Mouse (Mus musculus) olfactory bulb, adult 2 months (tissue): ENCODE results near the gene Pabpc4.
"Not testable (repeated sequence)": the region's sequence is repeated elsewhere in the genome, so short reads cannot be mapped to it uniquely, and the experiment has no call there.

Experiments used
- CTCF ChIP-seq: fragments of 200-500 bp; IDR thresholded peaks from 2 replicates; pipeline ENCODE4 v1.5.1; 2012; ENCODE audit warnings: low read depth, mild to moderate bottlenecking, low read length, moderate library complexity; ENCODE audit not compliant: insufficient read depth
- POLR2A ChIP-seq: fragments of 200-500 bp; IDR thresholded peaks from 2 replicates; pipeline ENCODE4 v1.6.1; 2012; ENCODE audit warnings: mild to moderate bottlenecking, low read depth, low read length, moderate library complexity; ENCODE audit not compliant: insufficient read depth

- TF ChIP-seq POLR2A, CTCF: not testable (repeated sequence)
Measured at GRCm38 (mm10) chr4:123283675-123284064, 21.5 kb downstream of the Pabpc4 start.
